Mouse (Mus musculus) lung, adult 2 months (tissue): ENCODE results near the gene Hsh2d. TPM values are rescaled to one million over a fixed set of nuclear protein-coding genes. Genes with fewer than 3 reads are reported as not detected.

ENCODE experiments used
- DNase-seq: peaks from one replicate; pipeline ENCODE4 v3.0.0; 2022
- H3K4me1 ChIP-seq: fragments of 200-500 bp; 2 replicates; pipeline ENCODE4 v1.6.1; 2011; ENCODE audit warnings: low read length; ENCODE audit not compliant: control insufficient read depth, insufficient read depth
- H3K4me3 ChIP-seq: fragments of 200-500 bp; replicated peaks from 2 replicates; pipeline ENCODE3; 2011; ENCODE audit warnings: low read depth, mild to moderate bottlenecking, control low read depth, low read length; ENCODE audit errors: extremely low read depth
- CTCF ChIP-seq: fragments of 200-500 bp; IDR thresholded peaks from 2 replicates; pipeline ENCODE4 v1.5.1; 2011; ENCODE audit warnings: mild to moderate bottlenecking, low read length, control low read depth; ENCODE audit not compliant: insufficient read depth
- POLR2A ChIP-seq: fragments of 200-500 bp; IDR thresholded peaks from 2 replicates; pipeline ENCODE4 v1.6.1; 2011; ENCODE audit warnings: low read depth, mild to moderate bottlenecking, control low read depth, low read length, borderline replicate concordance; ENCODE audit errors: extremely low read depth
- WGBS: fragments of 180-500 bp; shearing (Covaris S2); methylation state at CpG from one replicate; pipeline ENCODE4 v1.1.7; 2018; 5-methylcytosine and 5-hydroxymethylcytosine counted together
- polyA plus RNA-seq: library from polyadenylated mRNA; depleted of rRNA; stranded (reverse); fragments of >200 nt; gene quantifications from 2 replicates; pipeline ENCODE4 v1.2.3, GENCODE M21; 2012

Hsh2d gene
- polyA plus RNA-seq, 1 experiment: 1.6 TPM

DNA sequence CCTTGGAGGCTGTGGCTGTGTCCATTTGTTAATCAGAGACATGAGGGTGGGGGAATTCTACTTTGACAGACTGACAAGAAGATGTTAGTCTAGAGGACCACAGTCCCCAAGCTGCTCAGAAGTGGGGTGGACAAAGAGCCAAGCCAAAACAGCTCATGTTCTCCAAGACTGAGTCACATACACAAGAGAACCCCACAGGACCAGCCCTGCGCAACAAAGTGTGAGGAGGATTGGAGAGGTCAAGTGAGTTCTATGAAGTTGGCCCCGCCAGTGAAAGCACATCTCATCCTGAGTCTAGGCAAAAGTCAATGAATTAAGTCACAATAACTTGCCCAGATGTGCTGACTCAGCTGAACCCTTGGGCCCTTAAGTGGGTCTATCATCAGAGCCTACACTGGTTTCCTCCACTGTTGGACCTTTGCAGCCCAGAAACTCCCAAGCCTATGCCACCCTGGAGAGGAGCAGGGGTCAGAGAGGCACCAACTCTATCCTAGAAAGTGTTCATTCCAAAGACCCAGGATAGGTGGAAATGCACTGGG is 1.6 kb upstream of the Hsh2d start:
- TF ChIP-seq POLR2A (no peak), CTCF (no peak)
- 88% methylated on average over 2 of the region's 2 CpGs for WGBS

DNA sequence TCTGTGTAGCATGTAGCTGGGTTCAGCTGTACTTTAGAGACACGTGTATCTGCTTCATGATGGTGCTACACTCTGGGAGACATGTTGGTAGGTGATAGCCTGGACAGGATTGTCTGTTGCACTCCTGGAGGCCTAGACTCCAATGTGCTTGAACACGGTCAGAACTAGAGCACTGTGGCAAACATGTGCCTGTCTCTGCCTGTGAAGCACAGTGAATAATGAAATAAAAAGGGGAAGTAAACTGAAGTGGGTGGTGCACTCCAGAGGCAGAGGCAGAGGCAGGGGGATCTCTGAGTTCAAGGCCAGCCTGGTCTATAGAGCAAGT is 739 bp downstream of the Hsh2d start:
- Histone ChIP-seq H3K4me1 (no peaks in the 10 kb centered on the region), H3K4me3 (peak overlapping the region; percentile 47)
- no peak for TF ChIP-seq CTCF
- no peak for TF ChIP-seq POLR2A
- 44% methylated on average over 2 of the region's 2 CpGs for WGBS
- DNase-seq: no peak

More for the DNA sequence above, 1.6 kb upstream of the Hsh2d start:
- Histone ChIP-seq H3K4me1 (no peaks in the 10 kb centered on the region), H3K4me3 (no peak overlapping the region)
- no peak for DNase-seq

DNA sequence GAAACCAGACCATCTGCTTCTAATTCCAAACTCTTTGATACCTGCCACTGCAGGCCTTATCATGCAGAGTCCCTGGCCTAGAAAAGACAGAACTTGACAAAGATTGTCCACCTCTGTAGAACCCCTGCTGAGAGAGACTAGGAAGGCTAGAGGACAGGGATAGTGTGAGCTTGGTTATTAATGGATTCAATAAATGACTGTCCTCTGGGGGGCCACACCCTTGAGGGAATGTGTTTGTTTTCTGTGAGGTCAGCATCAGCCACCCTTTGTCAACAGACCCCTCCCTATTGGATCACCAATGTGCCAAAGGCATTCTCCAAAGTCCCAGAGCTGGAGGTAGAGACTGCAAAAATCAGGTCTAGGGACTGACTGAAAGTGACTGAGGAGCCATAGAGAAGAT is 2.6 kb downstream of the Hsh2d start:
- TF ChIP-seq CTCF (no peak), POLR2A (no peak)
- DNase-seq: no peak
- no peaks in the 10 kb centered on the region for H3K4me1 ChIP-seq
- no peak overlapping the region for H3K4me3 ChIP-seq

DNA sequence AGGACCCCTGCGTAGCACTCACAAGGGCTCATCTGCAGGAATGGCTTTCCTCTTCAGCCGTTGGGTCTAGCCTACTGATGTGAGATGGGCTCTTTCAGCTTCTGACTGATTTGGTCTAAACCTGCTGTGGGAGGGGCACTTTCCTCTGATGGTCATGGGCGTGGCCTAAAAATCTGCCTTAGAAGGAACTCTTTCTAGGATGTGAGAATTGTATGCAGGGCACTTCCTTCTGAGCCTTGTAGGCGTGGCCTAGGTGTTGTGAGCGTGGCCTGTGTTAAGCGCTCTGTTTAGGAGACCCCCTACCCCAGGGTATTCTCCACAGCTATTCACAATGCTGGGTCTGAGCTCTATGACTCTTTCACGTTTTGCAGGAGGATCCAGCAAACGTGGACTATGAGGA is 8.6 kb downstream of the Hsh2d start:
- DNase-seq: no peak
- H3K4me1 ChIP-seq: no peaks in the 10 kb centered on the region
- TF ChIP-seq CTCF (no peak), POLR2A (no peak)
- 55% methylated on average over 8 of the region's 8 CpGs for WGBS
- no peak overlapping the region for H3K4me3 ChIP-seq

DNA sequence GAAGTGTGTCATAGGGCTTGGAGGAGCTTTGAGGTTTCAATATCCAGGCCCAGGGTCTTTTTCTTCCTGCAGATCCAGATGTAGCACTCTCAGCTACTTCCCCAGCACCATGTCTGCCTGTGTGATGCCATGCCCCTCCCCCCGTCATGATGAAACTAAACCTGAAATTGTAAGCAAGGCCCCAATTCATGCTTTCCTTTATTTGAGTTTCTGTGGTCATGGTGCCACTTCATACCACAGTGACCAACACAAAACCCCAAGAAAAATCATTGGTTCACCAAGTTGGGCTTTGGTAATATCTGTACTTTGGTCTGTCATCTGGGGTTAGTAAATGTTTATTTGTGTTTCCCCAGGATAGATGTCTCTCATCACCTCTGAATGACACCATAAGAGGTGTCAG is 19.1 kb downstream of the Hsh2d start:
- Histone ChIP-seq H3K4me1 (no peaks in the 10 kb centered on the region), H3K4me3 (no peak overlapping the region)
- 64% methylated on average over 1 of the region's 1 CpGs for WGBS
- TF ChIP-seq POLR2A (no peak), CTCF (no peak)
- no peak for DNase-seq

DNA sequence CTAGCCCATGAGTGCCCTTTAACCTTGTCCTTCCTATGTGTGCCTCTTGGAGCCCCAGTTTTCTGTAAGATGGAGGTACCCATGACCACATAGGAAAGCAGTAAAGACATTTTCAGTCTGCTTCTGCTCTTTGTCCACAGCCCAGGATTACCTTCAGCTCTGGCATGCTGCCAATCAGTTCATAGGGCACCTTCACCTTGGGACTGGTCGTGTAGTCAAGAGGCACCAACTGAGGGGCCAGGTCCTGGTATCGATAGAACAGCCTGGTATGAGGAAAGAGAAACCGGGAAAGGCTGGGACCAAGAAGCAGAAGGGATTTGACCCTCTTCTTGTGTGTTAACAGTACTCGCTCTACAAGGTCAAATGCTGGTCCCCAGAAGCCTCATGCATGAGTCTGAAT is 20.8 kb downstream of the Hsh2d start:
- DNase-seq: no peak
- WGBS: 68% methylated on average over 4 of the region's 4 CpGs
- Histone ChIP-seq H3K4me1 (no peaks in the 10 kb centered on the region), H3K4me3 (no peak overlapping the region)
- TF ChIP-seq POLR2A (no peak), CTCF (no peak)

DNA sequence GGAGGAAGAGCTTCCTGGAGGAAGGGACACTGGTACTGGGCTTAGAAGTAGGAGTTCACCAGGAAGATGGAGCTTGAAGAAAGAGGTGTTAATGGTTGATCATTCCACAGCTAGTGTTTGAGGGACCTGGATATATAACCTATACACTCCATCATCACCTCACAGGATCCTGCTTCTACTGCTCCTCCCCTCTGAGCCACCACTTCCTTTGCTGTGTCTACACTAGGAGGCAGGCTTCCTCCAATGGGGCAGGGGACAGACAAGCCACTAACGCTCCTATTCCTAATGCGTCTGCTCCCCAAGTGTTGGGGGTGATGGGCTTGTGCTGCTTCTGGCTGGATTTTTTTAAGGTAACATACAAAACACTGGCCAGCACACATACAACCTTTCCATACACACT is 21.3 kb downstream of the Hsh2d start:
- Histone ChIP-seq H3K4me3 (no peak overlapping the region), H3K4me1 (no peaks in the 10 kb centered on the region)
- no peak for DNase-seq
- TF ChIP-seq POLR2A (no peak), CTCF (no peak)
- WGBS: 51% methylated on average over 2 of the region's 2 CpGs

DNA sequence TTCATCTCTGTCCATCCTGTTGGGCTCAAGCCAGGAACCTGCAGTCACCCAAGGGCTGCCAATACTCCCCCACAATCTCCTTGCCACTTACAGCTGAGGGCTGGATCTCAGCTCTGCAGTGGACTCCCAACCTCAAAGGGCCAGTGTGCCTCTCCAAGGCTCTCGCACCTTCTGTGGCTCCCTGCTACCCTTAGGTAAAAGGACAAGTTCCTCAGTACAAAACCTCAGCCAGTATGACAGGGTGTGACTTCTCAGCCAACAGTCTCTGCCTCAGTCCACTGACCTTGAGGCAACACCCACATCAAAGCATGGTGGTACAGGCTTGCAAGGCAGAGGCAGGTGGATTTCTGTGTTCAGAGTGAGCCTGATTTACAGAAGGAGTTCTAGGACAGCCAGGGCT is 22.4 kb downstream of the Hsh2d start:
- no peak for TF ChIP-seq POLR2A
- TF ChIP-seq CTCF: no peak
- Histone ChIP-seq H3K4me1 (no peaks in the 10 kb centered on the region), H3K4me3 (no peak overlapping the region)
- WGBS: 79% methylated on average over 1 of the region's 1 CpGs
- no peak for DNase-seq

DNA sequence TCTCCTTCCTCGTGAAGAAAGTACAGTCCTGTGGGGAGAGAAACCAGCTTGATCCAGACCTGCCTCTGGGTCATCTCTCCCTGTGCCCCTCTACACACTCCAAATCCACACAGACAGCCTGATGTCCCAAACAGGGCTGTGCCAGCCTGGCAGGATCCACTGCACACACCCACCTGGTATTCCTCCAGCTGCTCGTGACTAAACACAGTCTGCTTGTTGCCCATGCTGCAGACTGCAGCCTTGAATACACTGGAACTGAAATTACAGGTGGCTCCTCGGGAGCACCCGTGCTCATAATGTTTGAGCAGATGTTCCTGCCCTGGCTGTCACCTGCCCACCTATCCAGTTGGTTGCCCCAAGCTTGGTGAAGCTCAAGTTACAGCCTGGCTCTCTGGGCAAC is 23.3 kb downstream of the Hsh2d start, which contains the start of gene Cib3:
Gene Cib3 (minus strand): TSS at position 87 of the 400 bp plus-strand sequence.
- no peak for DNase-seq

DNA sequence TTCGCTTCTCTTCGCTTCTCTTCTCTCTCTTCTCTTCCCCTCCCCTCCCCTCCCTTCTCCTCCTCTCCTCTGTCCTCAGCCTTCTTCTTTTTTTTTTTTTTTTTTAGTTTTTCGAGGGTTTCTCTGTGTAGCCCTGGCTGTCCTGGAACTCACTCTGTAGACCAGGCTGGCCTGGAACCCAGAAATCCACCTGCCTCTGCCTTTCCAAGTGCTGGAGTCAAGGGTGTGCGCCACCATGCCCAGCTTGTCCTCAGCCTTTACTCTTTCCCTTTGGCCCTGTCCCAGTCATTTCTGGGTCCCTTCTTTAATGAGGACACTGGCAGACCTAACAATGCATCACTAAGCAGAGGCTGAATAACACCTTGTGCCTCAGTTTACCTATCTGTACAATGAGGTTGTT is 24.1 kb downstream of the Hsh2d start, which contains the start of gene Gm11034:
Gene Gm11034 (minus strand): TSS at position 101 of the 400 bp plus-strand sequence.
- H3K4me3 ChIP-seq: no peak within 1 kb of the TSS
- DNase-seq: no peak
- no peak for TF ChIP-seq CTCF
- TF ChIP-seq POLR2A: no peak
- WGBS: 65% methylated on average over 4 of the region's 4 CpGs
- no peaks in the 10 kb centered on the region for H3K4me1 ChIP-seq

More for the DNA sequence above, 23.3 kb downstream of the Hsh2d start, which contains the start of gene Cib3:
- no peak for TF ChIP-seq POLR2A
- no peak for TF ChIP-seq CTCF
- Histone ChIP-seq H3K4me3 (no peak within 1 kb of the TSS), H3K4me1 (no peaks in the 10 kb centered on the region)
- WGBS: 52% methylated on average over 4 of the region's 4 CpGs
